Mouse (Mus musculus): ENCODE measurements around the gene Sgsm2.

Gene Sgsm2

GRCm38 (mm10) chr11:74839860-74840715, 56.8 kb downstream of the Sgsm2 start:
- DNase-seq: no peak

- no peak for DNase-seq
Measured at GRCm38 (mm10) chr11:74838971-74839370, 57.9 kb downstream of the Sgsm2 start.

- DNase-seq: peak; percentile 90
Measured at GRCm38 (mm10) chr11:74838441-74838840, 58.4 kb downstream of the Sgsm2 start.

- peak; percentile 90 for DNase-seq
Measured at GRCm38 (mm10) chr11:74837694-74838431, 59.0 kb downstream of the Sgsm2 start.

- DNase-seq: no peak
Measured at GRCm38 (mm10) chr11:74837056-74837693, 59.7 kb downstream of the Sgsm2 start.

- DNase-seq: no peak
Measured at GRCm38 (mm10) chr11:74836225-74837055, 60.4 kb downstream of the Sgsm2 start.

- no peak for DNase-seq
Measured at GRCm38 (mm10) chr11:74835593-74836224, 61.2 kb downstream of the Sgsm2 start.

GRCm38 (mm10) chr11:74834650-74835277, 62.1 kb downstream of the Sgsm2 start:
- DNase-seq: no peak

- DNase-seq: no peak
Measured at GRCm38 (mm10) chr11:74834359-74834638, 62.6 kb downstream of the Sgsm2 start.

GRCm38 (mm10) chr11:74833536-74834358, 63.1 kb downstream of the Sgsm2 start:
- DNase-seq: no peak

GRCm38 (mm10) chr11:74832503-74833143, 64.2 kb downstream of the Sgsm2 start:
- peak; percentile 54 for DNase-seq

GRCm38 (mm10) chr11:74831606-74832451, 65.0 kb downstream of the Sgsm2 start:
- DNase-seq: peak; percentile 98

GRCm38 (mm10) chr11:74831191-74831605, 65.7 kb downstream of the Sgsm2 start:
- DNase-seq: peak; percentile 53

GRCm38 (mm10) chr11:74830256-74831161, 66.4 kb downstream of the Sgsm2 start, which contains the start of gene Mnt:
TSS of gene Mnt (plus strand) at chr11:74830920.
- peak; percentile 96 for DNase-seq

- DNase-seq: peak; percentile 78
Measured at GRCm38 (mm10) chr11:74829812-74830211, 67.0 kb downstream of the Sgsm2 start.

- DNase-seq: no peak
Measured at GRCm38 (mm10) chr11:74828965-74829550, 67.8 kb downstream of the Sgsm2 start.

GRCm38 (mm10) chr11:74828404-74828931, 68.4 kb downstream of the Sgsm2 start:
- DNase-seq: no peak
